Mouse (Mus musculus) thymus, adult 2 months (tissue): ENCODE results near the gene Psors1c2. TPM values are rescaled to one million over a fixed set of nuclear protein-coding genes. Genes with fewer than 3 reads are reported as not detected.

Experiments
- DNase-seq: peaks from one replicate; pipeline ENCODE4 v3.0.0; 2021
- H3K27ac ChIP-seq: fragments of 200-500 bp; 2 replicates; pipeline ENCODE4 v1.5.1; 2012; ENCODE audit warnings: low read length, control low read depth; ENCODE audit not compliant: control insufficient read depth, insufficient read depth
- H3K27me3 ChIP-seq: fragments of 200-500 bp; 2 replicates; pipeline ENCODE4 v1.6.1; 2012; ENCODE audit warnings: mild to moderate bottlenecking, low read length, moderate library complexity, mixed read lengths; ENCODE audit not compliant: control insufficient read depth, insufficient read depth
- H3K36me3 ChIP-seq: fragments of 200-500 bp; 2 replicates; pipeline ENCODE4 v1.6.1; 2012; ENCODE audit warnings: mild to moderate bottlenecking, low read length, moderate library complexity; ENCODE audit not compliant: control insufficient read depth, insufficient read depth
- H3K4me1 ChIP-seq: fragments of 200-500 bp; replicated peaks from 2 replicates; pipeline ENCODE4 v1.6.1; 2012; ENCODE audit warnings: low read length; ENCODE audit not compliant: control insufficient read depth, insufficient read depth
- H3K4me3 ChIP-seq: fragments of 200-500 bp; 2 replicates; pipeline ENCODE4 v1.5.1; 2012; ENCODE audit warnings: mild to moderate bottlenecking, low read length, control low read depth, moderate library complexity; ENCODE audit not compliant: control insufficient read depth, insufficient read depth
- CTCF ChIP-seq: fragments of 200-500 bp; IDR thresholded peaks from 2 replicates; pipeline ENCODE4 v1.5.1; 2012; ENCODE audit warnings: mild to moderate bottlenecking, control low read depth, low read length, moderate library complexity, borderline replicate concordance; ENCODE audit not compliant: control insufficient read depth, poor library complexity, insufficient read depth; ENCODE audit errors: extremely low read depth
- POLR2A ChIP-seq: fragments of 200-500 bp; IDR thresholded peaks from 2 replicates; pipeline ENCODE4 v1.6.1; 2012; ENCODE audit warnings: mild to moderate bottlenecking, low read length, control low read depth, moderate library complexity; ENCODE audit not compliant: control insufficient read depth, poor library complexity, insufficient read depth; ENCODE audit errors: extremely low read depth
- WGBS: fragments of 180-500 bp; shearing (Covaris S2); methylation state at CpG from one replicate; pipeline ENCODE4 v1.1.7; 2018; 5-methylcytosine and 5-hydroxymethylcytosine counted together
- polyA plus RNA-seq: library from polyadenylated mRNA; depleted of rRNA; stranded (reverse); fragments of >200 nt; gene quantifications from 2 replicates; pipeline ENCODE4 v1.2.3, GENCODE M21; 2012

The Psors1c2 gene
- polyA plus RNA-seq, 1 experiment = 11.2 TPM

- WGBS = 24% methylated on average over 6 of the region's 6 CpGs
- Histone ChIP-seq H3K4me1 (no peaks in the 10 kb centered on the region), H3K27me3 (peaks cover 4% of the 10 kb centered on the region), H3K27ac (no peak overlapping the region), H3K36me3 (no peaks in the 10 kb centered on the region), H3K4me3 (no peak overlapping the region)
- no peak for DNase-seq
- TF ChIP-seq CTCF (no peak), POLR2A (no peak)
These were observed 30.8 kb upstream of the Psors1c2 start for GRCm38 (mm10) chr17:35502226-35502625.

GRCm38 (mm10) chr17:35502762-35503161 is 30.2 kb upstream of the Psors1c2 start:
- WGBS = 74% methylated on average over 5 of the region's 5 CpGs
- Histone ChIP-seq H3K27me3 (peaks cover 4% of the 10 kb centered on the region), H3K4me3 (no peak overlapping the region), H3K4me1 (0 out of 2 replicates have a peak, but pooled peaks cover 3% of the 10 kb centered on the region), H3K27ac (no peak overlapping the region), H3K36me3 (no peaks in the 10 kb centered on the region)
- TF ChIP-seq CTCF (no peak), POLR2A (no peak)
- DNase-seq = no peak

GRCm38 (mm10) chr17:35503849-35504248 is 29.2 kb upstream of the Psors1c2 start:
- WGBS = 49% methylated on average over 5 of the region's 5 CpGs
- no peak for TF ChIP-seq POLR2A
- no peak for TF ChIP-seq CTCF
- no peak overlapping the region for H3K27ac ChIP-seq

GRCm38 (mm10) chr17:35504628-35505481 is 28.1 kb upstream of the Psors1c2 start:
- Histone ChIP-seq H3K4me3 (no peak overlapping the region), H3K4me1 (peaks cover 3% of the 10 kb centered on the region; the same call in 1 of the 2 replicates), H3K27ac (no peak overlapping the region), H3K27me3 (peaks cover 4% of the 10 kb centered on the region; the same call in 1 of the 2 replicates), H3K36me3 (no peaks in the 10 kb centered on the region)
- DNase-seq = no peak
- no peak for TF ChIP-seq POLR2A
- no peak for TF ChIP-seq CTCF
- 50% methylated on average over 8 of the region's 8 CpGs for WGBS

More at GRCm38 (mm10) chr17:35503849-35504248, 29.2 kb upstream of the Psors1c2 start:
- Histone ChIP-seq H3K4me3 (no peak overlapping the region), H3K36me3 (no peaks in the 10 kb centered on the region), H3K4me1 (0 out of 2 replicates have a peak, but pooled peaks cover 3% of the 10 kb centered on the region), H3K27me3 (peaks cover 4% of the 10 kb centered on the region)
- DNase-seq = no peak

GRCm38 (mm10) chr17:35505776-35506175 is 27.2 kb upstream of the Psors1c2 start, which contains the start of gene Pou5f1:
Gene Pou5f1, plus strand, starts transcription at chr17:35506018.
- Histone ChIP-seq H3K27me3 (peaks cover 4% of the 10 kb centered on the region; the same call in 1 of the 2 replicates), H3K27ac (no peak within 1 kb of the TSS), H3K4me1 (peaks cover 3% of the 10 kb centered on the region; the same call in 1 of the 2 replicates), H3K4me3 (no peak within 1 kb of the TSS), H3K36me3 (no peaks in the 10 kb centered on the region)
- TF ChIP-seq POLR2A = no peak
- TF ChIP-seq CTCF = no peak
- DNase-seq = no peak
- WGBS = 64% methylated on average over 13 of the region's 13 CpGs

GRCm38 (mm10) chr17:35506881-35507280 is 26.1 kb upstream of the Psors1c2 start:
- H3K27me3 ChIP-seq = peaks cover 4% of the 10 kb centered on the region; the same call in 1 of the 2 replicates
- no peak for DNase-seq
- H3K27ac ChIP-seq = no peak overlapping the region
- TF ChIP-seq CTCF (no peak), POLR2A (no peak)
- no peaks in the 10 kb centered on the region for H3K36me3 ChIP-seq
- peaks cover 3% of the 10 kb centered on the region; the same call in 1 of the 2 replicates for H3K4me1 ChIP-seq
- H3K4me3 ChIP-seq = no peak overlapping the region
- WGBS = 47% methylated on average over 10 of the region's 10 CpGs
